Mouse (Mus musculus): ENCODE measurements at regions not wholly inside any gene's neighbourhood (a gene's known extent, or its start where the extent isn't known, plus 50 kb on each side); places are given as distances from the start of the nearest gene placed in this dataset.

- CTCF ChIA-PET: interaction anchor here (0.6 kb wide), 1 partner anchor 247 kb away, joined by 3 read pairs; no protein-coding TSS in a partner anchor
Observed at GRCm38 (mm10) chr2:128368534-128369273, 222.3 kb upstream of the Spdye4c start.

GRCm38 (mm10) chr2:128370821-128371220, 220.2 kb upstream of the Spdye4c start:
- CTCF ChIA-PET: no interaction called here

- CTCF ChIA-PET: no interaction called here
Observed at GRCm38 (mm10) chr2:128372204-128372603, 218.8 kb upstream of the Spdye4c start.

DNA sequence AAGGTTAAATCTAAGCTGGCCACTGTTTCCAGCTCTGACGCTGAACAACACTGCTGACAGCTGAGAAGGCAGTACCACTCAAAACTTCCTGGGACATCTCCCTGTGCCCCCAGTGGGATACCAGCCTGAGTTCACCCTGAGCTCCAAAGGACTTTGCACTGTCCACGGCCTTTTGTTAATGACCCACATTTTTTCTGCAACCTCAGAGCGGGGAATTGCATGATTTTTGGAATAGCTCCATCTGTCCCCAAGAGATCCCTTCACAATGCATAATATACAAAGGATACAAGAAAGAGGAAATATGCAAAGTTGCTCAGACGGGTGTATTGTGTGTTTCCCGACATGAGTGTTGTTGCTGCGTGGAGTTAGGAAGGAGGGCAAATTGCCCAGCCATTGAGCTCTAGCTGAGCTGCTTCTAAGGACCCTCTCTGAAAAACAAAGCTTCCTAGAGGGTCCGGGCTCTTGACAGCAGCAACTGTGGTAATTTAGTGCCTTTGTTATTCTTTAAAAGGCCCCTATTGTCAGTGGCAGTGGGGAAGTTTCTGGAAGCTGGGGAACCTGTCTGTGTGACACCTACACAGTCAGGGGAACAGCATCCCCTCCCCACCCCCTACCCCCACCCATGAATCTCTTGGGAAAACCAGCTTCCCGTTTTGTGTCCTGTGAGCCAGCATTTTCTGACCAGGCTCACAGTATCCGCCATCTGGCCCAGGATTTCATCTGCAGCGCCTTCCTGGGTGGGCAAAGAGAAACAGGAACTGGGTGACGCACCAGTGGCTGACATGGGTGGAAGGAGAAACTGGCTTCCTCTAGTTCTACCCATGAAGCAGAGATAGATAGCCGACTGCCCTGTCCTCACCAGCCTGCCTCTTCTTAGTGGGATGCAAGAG, 217.4 kb upstream of the Spdye4c start:
- CTCF ChIA-PET: interaction anchor here (0.6 kb wide), 2 partner anchors 77 to 253 kb away, joined by 3 to 6 read pairs; no protein-coding TSS in a partner anchor

GRCm38 (mm10) chr2:128374253-128374566, 216.8 kb upstream of the Spdye4c start:
- CTCF ChIA-PET: interaction anchor here (0.6 kb wide), 1 partner anchor 253 kb away, joined by 6 read pairs; no protein-coding TSS in a partner anchor

DNA sequence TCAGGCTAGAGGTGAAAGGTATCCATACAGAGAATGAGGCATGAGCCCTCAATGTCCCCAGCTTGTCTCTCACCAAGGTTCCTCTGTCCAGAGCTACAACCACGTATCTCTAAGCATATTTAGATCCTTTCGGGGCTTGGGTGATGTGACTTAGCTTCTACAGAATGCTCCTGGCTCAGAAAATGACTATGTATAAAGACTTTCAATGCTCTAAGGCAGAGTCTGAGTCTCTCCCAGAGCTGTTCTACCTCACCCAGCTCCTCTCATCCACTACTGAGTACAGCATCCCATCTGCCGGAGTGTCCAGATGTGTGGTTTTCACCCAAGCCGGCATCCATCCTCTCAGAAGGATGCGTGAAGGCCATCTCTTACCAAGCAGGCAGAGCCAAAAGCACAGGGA, 216.1 kb upstream of the Spdye4c start:
- CTCF ChIA-PET: no interaction called here

DNA sequence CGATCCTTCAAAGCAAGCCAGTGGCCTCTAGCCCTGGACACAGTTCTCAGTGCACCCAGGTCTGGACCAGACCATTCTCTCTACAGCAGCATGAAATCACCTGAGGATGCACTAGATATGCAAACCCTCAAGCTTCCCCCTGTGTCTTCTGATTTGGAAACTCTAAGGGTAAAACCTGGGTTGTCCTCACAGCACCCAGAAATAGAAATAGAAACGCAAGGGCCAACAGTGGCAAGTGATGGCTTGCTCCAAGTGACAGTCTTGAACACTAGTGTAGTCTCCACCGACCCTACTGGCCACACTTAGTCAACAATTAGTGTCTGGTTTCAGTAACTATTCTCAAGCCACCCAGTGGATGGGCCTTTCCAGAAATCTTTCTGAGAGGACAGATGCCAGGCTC, 215.2 kb upstream of the Spdye4c start:
- CTCF ChIA-PET: no interaction called here

DNA sequence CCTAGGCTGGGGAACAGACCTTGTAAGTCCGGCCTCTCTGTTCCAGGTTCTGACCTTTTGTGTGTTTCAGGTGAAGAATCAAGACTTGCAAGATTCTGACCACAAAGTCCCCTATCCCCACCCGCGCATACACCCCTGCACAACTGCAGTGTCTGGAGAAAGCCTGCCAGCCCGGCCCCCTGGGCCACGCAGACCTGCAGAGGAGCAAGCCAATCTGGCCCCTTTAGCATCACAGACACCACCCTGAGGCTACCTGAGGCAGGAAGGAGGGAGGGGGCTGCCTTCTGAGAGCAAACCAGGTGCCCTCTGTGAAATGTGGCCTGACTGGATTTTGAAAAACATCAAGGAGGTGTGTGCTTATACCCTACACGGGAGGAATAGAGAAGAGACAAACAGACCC, 213.8 kb upstream of the Spdye4c start:
- CTCF ChIA-PET: no interaction called here

GRCm38 (mm10) chr2:128377680-128378079, 213.3 kb upstream of the Spdye4c start:
- CTCF ChIA-PET: no interaction called here

- CTCF ChIA-PET: no interaction called here
Observed at GRCm38 (mm10) chr2:128378456-128378855, 212.6 kb upstream of the Spdye4c start.

GRCm38 (mm10) chr2:128379151-128379550, 211.9 kb upstream of the Spdye4c start:
- CTCF ChIA-PET: no interaction called here

GRCm38 (mm10) chr2:128379554-128379953, 211.5 kb upstream of the Spdye4c start:
- CTCF ChIA-PET: no interaction called here

- CTCF ChIA-PET: no interaction called here
Observed at GRCm38 (mm10) chr2:128380581-128380980, 210.4 kb upstream of the Spdye4c start.

- CTCF ChIA-PET: no interaction called here
Observed at GRCm38 (mm10) chr2:128381684-128382205, 209.3 kb upstream of the Spdye4c start.

GRCm38 (mm10) chr2:128382473-128382872, 208.5 kb upstream of the Spdye4c start:
- CTCF ChIA-PET: no interaction called here

DNA sequence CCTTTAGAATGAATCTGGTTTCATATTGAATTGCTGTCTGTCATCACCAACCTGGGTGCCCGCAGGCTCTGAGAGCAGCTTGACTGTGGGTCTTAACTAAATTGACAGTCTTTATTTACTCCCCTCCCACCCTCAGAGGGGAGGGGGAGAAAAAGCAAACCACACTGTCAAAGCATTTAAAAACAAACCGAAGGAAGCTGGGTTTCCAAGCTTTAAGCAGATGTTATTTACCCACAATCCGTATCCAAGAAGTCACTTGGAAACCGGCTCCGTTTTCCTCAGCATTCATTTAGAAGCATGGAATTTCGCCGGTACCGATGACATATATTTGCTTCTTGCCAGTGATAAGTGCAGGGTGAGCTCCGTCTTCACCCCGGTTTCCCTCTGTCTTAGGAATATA, 206.4 kb upstream of the Spdye4c start:
- CTCF ChIA-PET: no interaction called here

GRCm38 (mm10) chr2:128386846-128387621, 204.0 kb upstream of the Spdye4c start:
- CTCF ChIA-PET: interaction anchor here (0.5 to 0.6 kb wide), 2 partner anchors 76 to 173 kb away, joined by 4 to 5 read pairs; no protein-coding TSS in a partner anchor

GRCm38 (mm10) chr2:128387851-128388471, 203.0 kb upstream of the Spdye4c start:
- CTCF ChIA-PET: no interaction called here

DNA sequence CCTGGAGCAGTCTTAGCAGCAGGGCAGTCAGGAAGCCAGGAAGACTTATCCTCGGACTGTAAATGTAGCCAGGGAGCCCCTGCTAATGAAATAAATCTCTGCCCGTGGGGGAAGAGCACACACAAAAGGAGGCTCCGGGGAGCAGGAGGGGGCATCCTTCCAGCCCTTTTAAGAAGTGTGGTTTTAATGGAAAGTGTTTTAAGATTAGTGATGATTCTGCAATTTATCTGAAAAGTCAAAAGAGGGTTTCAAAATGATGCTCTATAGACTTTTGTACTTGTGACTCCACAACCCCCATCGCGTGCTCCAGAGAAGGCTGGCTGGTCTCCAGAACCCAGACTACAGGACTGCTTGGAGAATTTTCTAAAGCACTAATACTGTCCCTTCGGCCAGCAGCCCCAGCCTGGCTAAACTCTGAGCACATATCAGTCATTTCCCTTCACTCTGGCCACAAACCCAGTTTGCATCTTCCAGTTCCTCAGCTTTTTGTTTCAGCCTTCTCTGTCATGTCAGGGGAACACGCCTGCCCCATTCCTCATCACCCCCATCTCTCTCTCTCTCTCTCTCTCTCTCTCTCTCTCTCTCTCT, 202.0 kb upstream of the Spdye4c start:
- CTCF ChIA-PET: interaction anchor here (0.6 kb wide), 1 partner anchor 128 kb away, joined by 8 read pairs; no protein-coding TSS in a partner anchor

GRCm38 (mm10) chr2:128392344-128392743, 198.7 kb upstream of the Spdye4c start:
- CTCF ChIA-PET: no interaction called here

DNA sequence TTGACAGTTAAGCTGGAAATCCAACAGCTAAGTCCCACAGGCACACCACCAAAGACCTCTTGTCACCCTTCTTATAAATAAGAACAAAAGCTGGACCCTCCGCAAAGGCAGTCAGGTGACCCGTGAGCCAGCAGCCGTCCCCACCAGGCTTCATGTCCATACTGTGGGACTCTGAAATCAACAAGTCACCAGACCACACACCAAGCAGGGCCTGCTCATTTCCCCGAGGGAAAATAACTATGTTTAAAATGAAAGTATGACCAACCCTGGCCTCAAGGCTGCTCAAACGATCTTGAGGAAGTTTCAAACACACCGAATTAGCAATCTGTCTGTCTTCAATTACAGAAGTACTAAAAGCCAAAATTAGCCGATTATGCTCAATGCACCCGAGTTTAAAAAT, 197.6 kb upstream of the Spdye4c start:
- CTCF ChIA-PET: interaction anchor here (0.8 to 1.0 kb wide), 2 partner anchors 9 to 268 kb away, joined by 3 to 4 read pairs; no protein-coding TSS in a partner anchor

All from spleen, embryonic (tissue).